Comparison of ENCODE assay signal across 10 mouse cellular contexts in genomic region chr17:13478866-13479571, GRCm38 (mm10).
DNase-seq lines count a peak whose midpoint lies in the region; ATAC-seq lines count a peak whose summit lies in the region.
"Had no signal": no experiment of that assay in that cellular context is flagged by ENCODE, and none has a peak within 500 bp of the region (broad histone marks: within the 10 kb centered on the region; RNA-seq: fewer than 3 reads in every experiment).

No protein-coding gene starts in this region.

- H3K4me1 ChIP-seq in heart, embryonic 13.5 days: peaks cover 41% of the 10 kb centered on the region

- WGBS in heart, embryonic 13.5 days: 31% methylated on average over 5 of the region's 5 CpGs

- no peaks in the 10 kb centered on the region for H3K27me3 ChIP-seq in heart, embryonic 13.5 days (replicated peaks)
- H3K27me3 ChIP-seq: Patski had no signal

- H3K4me2 ChIP-seq in heart, embryonic 13.5 days: no peak overlapping the region

- H3K36me3 ChIP-seq in heart, embryonic 13.5 days: no peaks in the 10 kb centered on the region

- H3K9ac ChIP-seq in heart, embryonic 13.5 days: peak overlapping the region; percentile 61

- H3K27ac ChIP-seq in heart, embryonic 13.5 days (replicated peaks): peak overlapping the region; percentile 62
- H3K27ac ChIP-seq: kidney, postnatal 0 days had no signal

- peak; percentile 1 for DNase-seq in thymus, postnatal 0 days (ENCODE audit: low spot score)
- no peak for DNase-seq in thymus, postnatal 10 days (ENCODE audit: low spot score in 2 of 2)
- DNase-seq in lung, postnatal 10 days: peak; percentile 74
- no peak for DNase-seq in urinary bladder, postnatal 25 days (ENCODE audit: low spot score)
- DNase-seq in gastrocnemius, postnatal 4 days (ENCODE audit: low spot score in 2 of 2): no peak
- DNase-seq in kidney, adult 11 months: no peak

- no peak for ATAC-seq in heart, embryonic 13.5 days (ENCODE audit: extremely low read depth, insufficient number of reproducible peaks, low FRiP score, low TSS enrichment)
- ATAC-seq in monocyte, adult 5-6 weeks (replicated peaks; ENCODE audit: insufficient number of reproducible peaks, low FRiP score, low TSS enrichment, poor library complexity, severe bottlenecking): no peak

- no peak overlapping the region for H3K4me3 ChIP-seq in heart, embryonic 13.5 days

- no peaks in the 10 kb centered on the region for H3K9me3 ChIP-seq in heart, embryonic 13.5 days

Comparison
In these comparisons a context has a peak if more than half of its experiments do, and no peak if none do; other contexts are left out.
1. DNase-seq: peak in thymus, postnatal 0 days (single experiment) and lung, postnatal 10 days (single experiment); none in thymus, postnatal 10 days (0 of 2), urinary bladder, postnatal 25 days (single experiment), gastrocnemius, postnatal 4 days (0 of 2) and kidney, adult 11 months (single experiment).